Mouse (Mus musculus) c-Kit-negative CD71-positive TER-119-positive erythroid progenitor cells, embryonic 14.5 days (primary cell): ENCODE measurements around the gene Camkmt.
A peak's percentile ranks its signal among the peaks of the same experiment; 100 is the strongest.

ENCODE experiments used
- DNase-seq: peaks from one replicate; pipeline ENCODE4 v3.0.0-alpha.2; 2013; ENCODE audit warnings: low read depth, low spot score

Camkmt gene

GRCm38 (mm10) chr17:85170541-85171255 is 80.3 kb downstream of the Camkmt start:
- no peak for DNase-seq

GRCm38 (mm10) chr17:85171951-85172350 is 81.6 kb downstream of the Camkmt start:
- DNase-seq, result no peak

DNA sequence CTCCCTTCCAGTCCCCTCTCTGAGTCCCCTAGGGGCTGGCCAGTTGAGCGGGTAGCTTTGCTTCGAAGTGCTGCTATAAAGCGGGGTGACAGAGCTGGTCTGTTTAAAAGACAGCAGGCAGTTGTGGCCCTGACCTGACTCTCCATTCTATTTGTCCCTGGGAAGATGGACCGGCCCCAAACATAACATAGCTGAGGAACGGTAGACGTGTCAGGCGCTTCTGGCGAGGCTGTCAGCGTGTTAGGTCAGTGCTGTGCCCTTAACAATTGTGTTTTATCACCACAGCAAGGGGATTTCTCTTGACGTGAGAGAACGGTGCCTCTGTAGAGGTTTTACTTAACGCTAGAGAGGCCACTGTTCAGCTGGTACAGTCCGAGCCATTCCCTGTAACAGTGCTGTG is 86.9 kb downstream of the Camkmt start:
- DNase-seq, result no peak

DNA sequence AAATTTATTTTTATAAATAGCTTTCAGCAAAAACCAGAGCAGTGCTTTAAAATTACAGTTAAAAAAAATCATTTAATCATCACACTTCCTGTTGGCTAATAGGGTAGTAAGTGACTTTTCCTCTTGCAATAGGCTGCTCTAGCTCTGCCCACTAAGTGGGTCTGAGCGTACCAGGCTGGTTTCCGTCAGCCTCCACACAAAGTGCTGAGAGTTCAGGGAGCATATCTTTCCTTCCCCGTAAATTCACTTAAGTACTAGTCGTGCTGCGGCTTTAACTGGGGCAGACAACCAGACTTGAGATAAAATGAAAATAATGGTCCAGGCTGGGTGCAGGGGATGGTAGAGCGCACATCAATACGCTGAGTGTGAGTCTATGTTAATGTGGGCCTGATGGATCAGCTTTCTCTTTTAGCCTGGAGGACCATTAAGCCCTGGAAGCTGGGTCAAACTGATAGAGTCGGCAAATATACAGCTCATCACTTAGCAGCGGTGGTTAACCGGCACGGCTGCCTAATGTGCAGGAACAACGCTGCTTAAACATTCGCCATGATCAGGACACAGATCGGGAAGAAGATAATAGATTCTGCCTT is 90.2 kb downstream of the Camkmt start:
- DNase-seq, result no peak

GRCm38 (mm10) chr17:85189227-85190127 is 99.1 kb downstream of the Camkmt start:
- DNase-seq, result peak; percentile 42

GRCm38 (mm10) chr17:85190128-85190435 is 99.7 kb downstream of the Camkmt start:
- DNase-seq, result no peak

- no peak for DNase-seq
Measured at GRCm38 (mm10) chr17:85193294-85193693, 102.9 kb downstream of the Camkmt start.

GRCm38 (mm10) chr17:85198781-85199180 is 108.4 kb downstream of the Camkmt start:
- DNase-seq, result no peak

DNA sequence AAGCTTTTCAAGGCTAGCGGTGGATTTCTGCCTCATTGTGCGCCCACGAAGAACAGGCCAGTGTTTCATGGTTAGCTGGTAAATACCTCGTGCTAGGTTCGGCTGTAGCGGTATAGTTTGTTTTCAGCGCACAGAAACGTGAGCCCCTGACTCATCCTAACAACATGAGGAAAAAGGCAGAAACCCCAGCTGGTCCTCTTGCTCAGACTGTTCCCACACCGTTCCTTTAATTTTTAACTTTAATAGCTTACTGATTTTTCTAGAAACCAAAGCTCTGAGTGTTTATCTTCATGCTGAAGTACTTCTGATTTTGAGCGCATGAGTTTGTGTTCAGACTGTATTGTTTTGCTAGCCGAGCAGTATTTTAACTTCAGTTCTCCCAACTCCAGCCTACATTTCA is 109.0 kb downstream of the Camkmt start:
- no peak for DNase-seq

- no peak for DNase-seq
Measured at GRCm38 (mm10) chr17:85218054-85218453, 127.7 kb downstream of the Camkmt start.

DNA sequence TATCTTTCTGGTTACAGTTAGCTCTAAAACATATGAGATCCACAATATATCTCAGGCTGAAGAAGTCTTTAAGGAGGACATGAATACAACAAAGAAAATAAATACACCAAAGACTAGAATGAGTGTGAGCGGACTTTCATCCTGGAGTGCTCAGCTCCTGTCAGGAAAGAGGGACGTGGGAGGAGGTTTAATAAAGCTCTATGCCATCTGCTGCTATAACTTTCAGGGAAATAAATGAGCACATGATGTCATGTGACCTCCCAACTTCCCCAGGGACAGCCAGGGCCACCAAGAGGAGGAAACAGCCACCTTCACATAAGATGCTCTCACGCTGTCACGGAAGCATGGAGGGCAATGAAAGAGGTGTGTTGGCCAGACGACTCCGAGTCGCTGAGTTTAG is 151.8 kb downstream of the Camkmt start:
- DNase-seq, result no peak

DNA sequence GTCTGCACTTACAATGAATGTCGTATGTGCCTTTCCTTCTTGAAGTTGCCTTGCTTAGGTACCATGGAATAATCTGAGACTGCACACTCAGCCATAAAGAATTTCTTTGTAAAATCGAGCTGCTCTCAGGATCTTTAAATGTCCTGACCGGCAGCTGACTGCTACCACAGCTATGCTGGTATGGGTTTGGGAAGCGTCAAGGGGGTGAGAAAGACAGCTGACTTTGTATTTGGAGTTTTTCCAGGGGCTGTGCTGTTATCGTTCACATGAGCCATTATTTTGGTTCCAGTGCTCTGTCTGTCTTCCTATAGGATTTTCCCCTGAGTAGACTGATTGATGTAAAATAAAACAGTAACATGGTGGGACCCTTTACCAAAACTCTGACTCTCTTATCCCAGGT is 158.6 kb downstream of the Camkmt start:
- DNase-seq, result no peak

DNA sequence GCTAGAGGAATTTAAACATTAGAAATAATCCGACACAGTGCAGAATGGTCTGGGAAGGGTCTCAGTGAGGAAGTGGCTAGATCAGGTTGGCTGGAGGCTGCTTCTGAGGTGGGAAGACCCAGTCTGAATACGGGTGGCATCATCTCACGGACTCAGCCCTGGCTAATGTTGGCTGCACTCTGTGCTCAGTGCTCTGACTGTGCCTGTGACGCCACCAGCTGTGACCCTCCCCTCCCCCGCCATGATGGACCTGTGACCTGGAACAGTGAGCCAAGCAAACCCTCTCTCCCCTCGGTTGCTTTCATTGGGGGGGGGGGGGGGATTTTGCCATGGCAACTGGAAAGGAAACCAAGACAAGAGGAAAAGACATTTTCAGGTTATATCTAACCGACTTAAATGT is 159.4 kb downstream of the Camkmt start:
- DNase-seq, result no peak

DNA sequence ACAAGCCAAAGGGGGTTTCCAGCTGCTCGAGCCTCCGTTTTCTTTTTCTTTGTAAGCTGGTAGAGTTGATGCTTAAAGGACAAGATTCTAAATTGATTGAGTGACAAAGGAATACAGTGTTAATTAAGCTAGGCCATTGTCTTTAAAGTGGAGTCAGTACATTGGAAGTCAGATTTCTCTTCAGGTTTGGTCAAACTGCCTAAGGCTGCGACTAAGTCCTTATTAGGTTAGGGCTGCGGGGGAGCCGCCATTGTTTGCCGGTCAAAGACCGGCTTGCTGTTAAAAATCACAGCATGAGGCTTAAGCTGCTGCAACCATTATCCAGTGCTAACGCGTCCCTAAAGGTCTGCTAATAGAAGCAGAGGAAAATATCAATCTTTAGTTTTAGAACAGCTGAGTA is 166.6 kb downstream of the Camkmt start:
- no peak for DNase-seq

DNA sequence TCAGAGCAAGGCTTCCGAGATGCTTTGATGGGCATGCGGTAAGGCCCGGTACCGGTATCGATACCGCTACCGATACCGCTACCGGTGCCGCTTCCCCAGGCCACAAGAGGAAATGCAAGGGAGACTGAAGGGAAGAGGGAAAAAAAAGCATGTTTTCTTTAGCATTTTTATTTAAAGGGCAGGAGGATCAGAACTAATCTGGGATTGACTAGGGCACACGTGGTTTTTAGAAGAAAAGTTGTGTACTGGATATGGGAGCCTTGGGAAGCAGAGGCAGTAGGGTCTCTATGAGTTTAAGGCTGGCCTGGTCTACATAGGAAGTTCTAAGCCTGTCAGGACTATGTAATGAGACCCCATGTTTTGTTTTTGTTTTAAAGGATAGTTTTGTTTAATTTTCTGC is 167.0 kb downstream of the Camkmt start:
- no peak for DNase-seq

DNA sequence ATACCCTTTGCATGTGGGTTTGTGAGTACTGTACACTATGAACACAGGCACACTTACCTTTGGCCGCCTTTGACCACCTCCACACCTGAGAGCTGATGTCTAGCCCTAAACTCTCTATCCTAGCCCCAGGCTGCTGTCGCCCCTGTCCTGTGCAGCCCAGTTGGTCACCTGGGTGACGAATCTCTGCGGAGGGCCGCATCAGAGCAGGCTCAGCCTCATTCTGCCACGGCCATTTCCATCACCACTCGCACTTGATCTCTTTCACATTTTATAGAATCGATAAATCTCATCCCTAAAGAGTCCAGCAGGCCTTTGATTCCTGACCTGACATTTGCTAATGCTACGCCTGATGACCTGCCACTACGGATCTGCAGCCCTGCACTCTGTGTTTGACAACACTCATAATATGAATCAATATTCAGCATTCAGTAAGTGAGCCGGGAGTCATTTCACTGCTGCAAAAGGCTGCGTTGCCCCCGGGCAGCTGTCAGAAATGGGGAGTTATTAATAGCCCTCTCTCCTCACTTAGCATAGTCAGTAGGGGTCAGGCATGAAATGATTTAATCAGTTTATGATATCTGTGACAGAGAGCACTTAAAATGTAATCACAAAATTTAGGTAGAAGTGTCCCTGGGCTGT is 168.5 kb downstream of the Camkmt start:
- no peak for DNase-seq

DNA sequence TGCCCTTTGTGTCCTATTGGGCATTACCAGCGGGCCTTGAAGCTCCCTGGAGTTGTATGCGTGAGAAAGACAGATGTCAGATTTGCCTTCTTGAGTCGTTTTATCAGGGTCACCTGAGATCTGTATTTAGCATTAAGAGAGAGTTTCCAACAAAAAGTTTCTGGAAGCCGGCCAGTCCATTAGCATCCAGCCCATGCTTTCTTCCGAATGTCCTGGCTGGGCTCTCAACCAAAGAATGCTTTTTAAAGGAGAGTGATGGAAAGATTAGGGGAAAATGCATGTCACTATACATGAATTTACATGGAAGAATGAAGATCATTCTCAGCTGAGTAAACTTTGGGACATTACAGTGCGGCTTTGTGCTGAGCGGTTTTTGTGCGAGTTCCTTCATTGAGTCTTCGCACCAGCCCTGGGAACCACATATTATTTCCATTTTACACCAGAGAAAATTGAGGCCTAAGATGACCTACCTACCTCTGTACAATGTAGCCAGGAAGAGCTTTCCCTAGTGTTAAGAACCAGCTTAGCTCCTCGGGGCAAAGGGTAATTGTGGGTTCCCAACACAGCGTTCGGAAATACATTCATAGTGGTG is 176.6 kb downstream of the Camkmt start:
- DNase-seq, result no peak

DNA sequence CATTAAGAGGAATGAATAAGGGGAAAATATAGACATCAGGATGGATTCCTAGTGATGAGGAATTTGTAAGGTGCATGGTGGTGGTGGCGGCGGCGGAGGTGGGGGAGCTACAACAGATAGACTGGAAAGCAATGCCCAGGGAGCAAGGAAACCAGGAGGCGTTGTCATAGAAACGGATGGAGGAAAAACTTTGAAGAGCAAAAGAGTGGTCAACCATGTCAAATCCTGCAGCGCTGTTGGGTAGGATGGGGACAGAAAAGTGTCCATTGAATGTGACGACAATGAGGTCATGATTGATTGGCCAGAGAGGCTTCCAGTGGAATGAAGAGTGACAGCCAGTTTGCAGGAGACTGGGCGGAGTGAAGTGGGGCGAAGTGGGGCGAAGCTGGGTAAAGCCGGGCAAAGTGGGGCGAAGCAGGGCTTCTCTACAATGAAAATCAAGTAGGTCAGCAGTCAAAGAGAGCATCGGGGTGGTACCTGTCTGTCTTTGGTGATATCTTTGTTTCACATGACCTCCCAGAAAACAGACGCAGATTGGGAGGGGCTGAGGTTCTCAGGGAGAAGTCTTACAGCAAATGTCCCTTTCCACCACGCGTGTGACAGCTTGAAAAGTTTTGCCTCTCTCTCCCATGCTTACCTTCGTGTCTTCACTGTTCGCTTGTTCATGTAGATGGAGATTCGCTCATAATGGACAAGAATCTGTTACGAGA is 181.3 kb downstream of the Camkmt start:
- DNase-seq, result no peak

GRCm38 (mm10) chr17:85279720-85280119 is 189.4 kb downstream of the Camkmt start:
- no peak for DNase-seq

DNA sequence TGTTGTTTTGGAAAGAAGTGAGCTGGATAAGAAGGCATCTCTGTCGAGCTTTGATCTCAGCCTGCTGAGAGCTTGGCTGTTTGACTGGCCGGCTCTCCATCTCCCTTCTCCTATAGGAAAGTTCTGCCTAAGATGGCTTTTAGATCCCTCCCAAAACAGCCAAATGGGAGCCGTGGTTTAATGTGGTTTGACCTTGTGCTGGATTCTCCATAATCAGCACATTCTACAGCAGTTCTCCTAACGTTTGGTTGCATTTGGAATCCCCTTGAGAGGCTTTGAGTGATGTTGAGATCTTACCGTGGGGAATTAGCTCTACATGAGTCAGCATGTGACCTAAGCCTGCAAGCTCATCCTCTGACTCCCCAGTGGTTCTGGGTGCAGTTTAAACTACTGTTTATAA is 192.1 kb downstream of the Camkmt start:
- DNase-seq, result no peak

DNA sequence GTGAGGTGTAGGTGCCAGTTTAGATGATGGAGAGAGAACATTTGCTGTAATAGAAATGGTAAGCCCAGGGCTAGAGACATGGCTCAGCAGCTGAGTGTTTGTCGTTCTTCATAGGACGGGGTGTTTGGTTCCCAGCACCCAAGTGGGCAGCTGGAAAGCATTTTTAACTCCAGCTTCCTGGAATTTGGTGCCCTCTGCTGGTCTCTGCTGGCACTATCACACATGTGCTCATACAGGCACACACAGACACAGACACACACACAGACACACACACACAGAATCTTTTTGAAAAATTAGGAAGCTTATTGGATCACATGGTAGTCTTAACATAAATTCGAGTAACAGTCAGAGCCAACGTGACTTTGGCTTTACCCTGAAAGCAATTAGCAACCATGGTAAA is 200.8 kb downstream of the Camkmt start:
- no peak for DNase-seq
